Mouse (Mus musculus): ENCODE measurements around the gene Timeless.
"Not testable (repeated sequence)": the region's sequence is repeated elsewhere in the genome, so short reads cannot be mapped to it uniquely, and the experiment has no call there.

The Timeless gene

DNA sequence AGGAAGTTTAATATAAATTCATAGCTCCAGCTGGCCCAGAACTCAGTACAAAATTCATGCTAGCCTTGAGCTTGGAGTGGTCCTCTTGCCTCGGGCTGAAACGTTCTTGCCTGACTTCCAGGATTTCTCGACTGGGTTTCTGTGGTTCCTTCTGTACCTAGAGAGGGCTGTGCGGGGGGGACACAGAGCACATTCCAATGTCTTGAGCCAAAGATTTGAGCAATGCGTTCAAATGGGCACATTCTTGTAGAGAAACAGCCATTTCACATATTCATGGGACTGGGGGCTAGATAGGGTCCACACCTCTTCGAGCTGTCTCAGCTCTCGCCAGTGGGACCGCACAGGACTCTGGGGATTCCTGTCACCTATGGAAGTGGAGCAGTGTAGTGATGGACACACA lies 24.1 kb downstream of the Timeless start:
- no peak for DNase-seq (ENCODE audit: inconsistent ontology term)

DNA sequence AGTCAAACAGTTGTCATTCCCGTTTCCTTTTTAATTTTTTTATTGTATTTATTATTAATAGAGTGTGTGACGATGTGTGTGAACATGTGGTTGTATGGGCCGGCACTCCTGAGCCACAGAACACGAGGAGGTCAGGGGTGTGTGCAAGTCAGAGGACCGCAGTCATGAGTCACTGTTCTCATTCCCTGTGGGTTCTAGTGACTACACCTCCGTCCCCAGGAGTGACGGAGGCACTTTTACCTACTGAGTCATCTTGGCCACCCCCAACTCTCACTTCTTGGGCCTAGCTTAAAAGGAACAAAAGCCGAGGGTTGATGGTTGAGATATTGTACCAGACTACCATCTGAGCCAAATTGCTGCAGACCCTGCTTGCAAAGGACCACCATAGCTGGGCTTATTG lies 24.5 kb downstream of the Timeless start:
- DNase-seq (ENCODE audit: inconsistent ontology term) = no peak

DNA sequence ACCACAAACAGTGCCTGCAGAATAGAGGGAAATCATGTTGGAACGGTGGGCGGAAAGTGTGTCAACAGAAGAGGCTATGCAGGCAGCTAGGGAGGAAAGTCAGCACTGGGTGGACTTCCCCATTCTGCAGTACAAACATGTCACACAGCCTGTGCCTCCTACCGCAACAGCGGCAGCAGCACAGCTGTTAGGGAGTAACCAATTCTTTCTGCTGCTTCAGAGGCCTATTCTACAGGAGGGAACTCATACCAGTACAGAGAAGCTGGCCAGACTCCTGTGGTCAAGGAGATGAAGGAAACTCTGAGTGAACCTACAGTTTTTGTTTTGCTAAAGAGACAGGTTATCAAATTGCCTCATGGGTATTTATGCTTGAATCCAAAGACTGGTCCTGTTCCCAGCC lies 27.1 kb downstream of the Timeless start:
- DNase-seq (ENCODE audit: inconsistent ontology term) = no peak

DNA sequence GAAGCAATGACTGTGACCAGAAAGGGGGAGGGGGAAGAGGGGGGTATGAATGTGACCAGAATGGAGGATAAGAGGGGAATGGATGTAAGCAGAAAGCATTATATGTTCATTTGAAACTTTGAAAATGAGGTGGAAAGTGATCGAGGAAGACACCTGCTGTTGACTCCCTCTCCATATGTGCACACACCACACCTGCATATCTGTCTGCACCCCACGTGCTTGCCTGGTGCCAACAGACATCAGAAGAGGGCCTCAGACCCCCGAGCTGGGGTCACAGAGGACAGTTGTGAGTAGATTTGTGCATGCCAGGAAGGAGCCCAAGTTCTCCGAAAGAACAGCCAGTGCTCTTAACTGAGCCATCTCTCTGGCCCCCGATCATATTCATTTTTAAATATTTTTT lies 28.1 kb downstream of the Timeless start:
- DNase-seq (ENCODE audit: inconsistent ontology term) = no peak

DNA sequence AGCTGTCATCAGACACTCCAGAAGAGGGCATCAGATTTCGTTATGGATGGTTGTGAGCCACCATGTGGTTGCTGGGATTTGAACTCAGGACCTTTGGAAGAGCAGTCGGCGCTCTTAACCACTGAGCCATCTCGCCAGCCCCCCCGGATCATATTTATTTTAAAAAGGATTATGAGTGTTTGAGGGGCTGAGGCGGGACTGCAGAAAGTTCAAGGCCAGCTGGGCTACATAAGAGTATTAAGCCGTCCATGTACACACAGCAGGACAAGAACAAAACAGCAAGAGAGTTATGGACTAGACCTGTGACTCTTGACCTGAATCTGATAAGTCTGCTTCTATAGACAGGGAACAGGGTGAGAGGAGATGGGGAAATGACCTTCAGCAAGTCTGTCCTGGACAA lies 28.5 kb downstream of the Timeless start:
- DNase-seq (ENCODE audit: inconsistent ontology term) = not testable (repeated sequence)

DNA sequence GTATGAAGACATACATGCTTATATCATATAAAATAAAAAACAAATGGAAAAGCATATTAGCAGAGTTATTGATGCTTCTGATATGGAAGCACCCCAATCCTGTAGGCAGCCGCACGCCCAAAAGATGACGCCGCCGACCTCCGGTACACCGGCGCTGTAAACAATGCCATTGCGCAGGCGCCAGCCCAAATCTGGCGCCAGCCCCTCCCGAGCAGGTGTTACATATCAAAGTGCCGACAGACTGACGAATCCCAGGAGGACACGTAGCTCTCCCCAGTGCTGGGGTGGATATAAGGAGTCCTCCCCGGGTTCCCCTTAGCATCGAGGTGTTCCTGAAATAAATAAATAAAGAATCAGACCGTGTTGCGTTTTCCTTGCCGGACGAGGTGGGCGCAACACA lies 30.4 kb downstream of the Timeless start:
- DNase-seq (ENCODE audit: inconsistent ontology term) = no peak

DNA sequence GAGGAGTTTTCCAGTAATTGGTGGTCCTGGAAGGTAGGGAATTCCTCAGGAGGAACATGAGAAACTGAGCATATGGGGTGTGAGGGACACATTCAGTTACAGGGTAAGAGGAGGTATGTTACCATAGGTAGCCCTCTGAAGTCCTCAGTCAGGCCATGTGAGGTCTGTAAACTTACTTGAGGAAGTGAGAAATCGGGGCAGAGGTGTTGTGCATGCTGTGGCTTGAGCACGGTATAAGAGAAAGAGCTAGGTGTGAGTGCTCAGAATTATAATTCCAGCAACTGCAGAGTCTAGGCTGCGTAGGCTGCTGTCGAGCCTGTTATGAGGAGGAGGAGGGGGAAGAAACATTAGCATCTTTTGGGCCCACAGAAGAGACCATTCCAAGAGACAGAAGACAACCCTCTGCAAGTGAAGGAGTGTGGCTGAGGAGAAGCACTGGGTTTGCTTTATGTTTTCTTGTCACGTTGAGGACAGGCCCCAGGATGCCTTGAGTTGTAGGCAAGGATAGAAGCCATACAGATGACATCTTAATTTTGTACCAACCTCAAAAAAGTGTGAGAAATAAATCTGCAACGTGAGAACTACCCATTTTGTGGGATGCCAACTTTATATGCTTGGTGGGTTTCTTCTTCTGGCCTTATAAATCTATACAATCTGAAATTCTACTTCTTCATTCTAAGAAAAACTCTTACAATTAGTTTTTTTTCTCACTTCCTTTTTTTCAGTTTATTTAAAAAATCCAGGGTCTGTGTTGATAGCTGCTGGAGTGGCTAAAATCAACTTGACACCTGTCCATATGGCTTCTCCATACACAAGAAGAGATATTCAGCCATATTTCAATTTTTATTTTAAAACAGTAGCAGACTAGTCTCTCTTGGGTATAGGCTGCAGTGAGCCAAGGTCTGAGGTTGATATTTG lies 31.8 kb downstream of the Timeless start:
- no peak for DNase-seq (ENCODE audit: inconsistent ontology term)

DNA sequence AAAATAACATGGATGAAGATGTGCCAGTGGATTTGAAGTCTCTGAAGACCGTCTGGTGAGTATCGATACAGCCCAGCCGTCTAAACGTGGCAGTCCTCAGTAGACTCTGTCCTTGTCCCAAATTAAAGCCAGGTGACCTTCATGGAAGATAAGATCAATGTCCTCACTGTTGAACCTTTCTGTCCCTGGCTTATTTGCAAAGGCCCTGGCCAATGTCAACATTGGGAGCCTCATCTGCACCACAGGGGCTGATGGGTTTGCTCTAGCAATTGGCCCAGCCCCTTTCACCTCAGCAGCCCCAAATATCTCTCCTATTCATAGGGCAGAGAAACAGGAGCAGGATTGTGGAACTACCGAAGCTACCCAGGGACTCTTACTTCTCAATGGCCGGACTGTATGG lies 36.5 kb downstream of the Timeless start, which contains the start of gene Apof:
Gene Apof, plus strand, starts transcription at position 301 of the 400 bp plus-strand sequence.
- no peak for DNase-seq (ENCODE audit: inconsistent ontology term)

DNA sequence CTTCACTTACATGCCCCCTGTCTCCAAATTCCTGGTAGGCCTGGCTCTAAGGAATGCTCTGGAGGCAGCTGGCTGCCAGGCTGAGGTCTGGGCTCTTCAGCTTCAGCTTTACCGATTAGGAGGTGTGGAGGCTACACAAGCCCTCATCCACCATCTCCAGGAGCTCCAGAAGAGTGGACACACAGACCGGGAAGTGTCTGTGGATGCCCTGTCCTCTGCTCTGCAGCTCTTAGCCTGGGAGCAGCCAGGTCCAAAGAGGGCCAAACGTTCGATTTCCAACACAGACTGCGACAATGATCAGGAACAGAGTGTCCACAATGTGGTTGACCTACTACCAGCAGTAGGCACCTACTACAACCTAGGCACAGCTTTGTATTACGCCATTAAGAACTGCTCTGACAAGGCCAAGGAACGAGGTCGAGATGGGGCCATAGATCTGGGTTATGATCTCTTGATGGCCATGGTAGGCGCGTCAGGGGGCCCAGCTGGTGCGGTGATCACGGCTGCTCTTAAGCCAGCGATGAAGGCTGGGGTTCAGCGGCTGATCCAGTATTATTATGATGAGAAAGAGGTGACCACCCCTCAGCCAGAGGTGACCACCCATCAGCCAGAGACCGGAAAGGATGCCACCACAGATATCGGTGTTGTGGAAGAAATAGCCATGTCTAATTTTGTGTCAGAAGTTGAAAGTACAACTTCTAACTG lies 37.5 kb downstream of the Timeless start:
- no peak for DNase-seq (ENCODE audit: inconsistent ontology term)

DNA sequence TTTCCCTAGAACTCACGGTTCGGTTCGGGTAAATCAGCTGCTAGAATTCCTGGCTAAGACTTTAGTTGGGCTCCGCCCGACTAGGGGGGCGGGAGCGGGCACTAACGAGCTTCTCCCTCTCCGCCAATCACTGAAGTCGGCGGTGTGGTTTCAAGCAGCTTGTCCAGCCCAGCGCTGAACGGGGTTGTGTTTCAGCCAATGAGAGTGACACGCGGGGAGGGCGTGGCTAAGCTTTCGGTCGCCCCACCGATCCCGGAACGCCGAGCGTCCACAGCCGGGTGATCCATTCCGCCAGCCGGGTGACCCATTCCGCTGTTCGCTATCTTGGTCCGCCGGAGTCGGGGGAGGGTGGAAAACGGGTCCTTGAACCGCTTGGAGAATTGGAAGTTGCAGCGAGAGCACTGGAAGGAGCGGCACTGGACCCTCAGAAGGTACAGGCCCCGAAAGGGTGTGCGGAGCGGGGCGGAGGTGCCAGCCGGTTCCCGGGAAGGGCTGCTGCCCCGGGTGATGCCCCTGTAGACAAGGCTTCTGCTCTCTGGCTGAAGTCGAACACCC lies 38.5 kb downstream of the Timeless start, which contains the start of gene Stat2:
Gene Stat2, plus strand, starts transcription at position 273 of the 555 bp plus-strand sequence.
- peak; percentile 99 for DNase-seq (ENCODE audit: inconsistent ontology term)

DNA sequence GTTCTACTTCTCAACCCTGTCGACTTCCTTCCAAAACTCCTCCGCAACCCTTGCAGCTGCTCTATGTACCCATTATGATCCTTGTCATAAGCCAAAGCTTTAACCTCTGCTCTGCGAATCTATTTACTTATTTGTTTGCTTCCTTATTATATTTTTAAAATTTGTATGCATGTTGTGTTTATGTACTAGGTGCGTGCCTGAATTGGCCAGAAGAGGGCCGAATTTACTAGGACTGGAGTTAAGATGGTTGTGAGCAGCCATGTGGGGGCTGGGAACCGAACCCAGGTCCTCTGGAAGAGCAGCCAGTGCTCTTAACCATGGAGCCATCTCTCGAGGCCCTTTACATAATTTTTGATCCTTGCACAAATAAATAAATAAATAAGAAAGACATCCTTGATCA lies 39.0 kb downstream of the Timeless start:
- DNase-seq (ENCODE audit: inconsistent ontology term) = no peak

DNA sequence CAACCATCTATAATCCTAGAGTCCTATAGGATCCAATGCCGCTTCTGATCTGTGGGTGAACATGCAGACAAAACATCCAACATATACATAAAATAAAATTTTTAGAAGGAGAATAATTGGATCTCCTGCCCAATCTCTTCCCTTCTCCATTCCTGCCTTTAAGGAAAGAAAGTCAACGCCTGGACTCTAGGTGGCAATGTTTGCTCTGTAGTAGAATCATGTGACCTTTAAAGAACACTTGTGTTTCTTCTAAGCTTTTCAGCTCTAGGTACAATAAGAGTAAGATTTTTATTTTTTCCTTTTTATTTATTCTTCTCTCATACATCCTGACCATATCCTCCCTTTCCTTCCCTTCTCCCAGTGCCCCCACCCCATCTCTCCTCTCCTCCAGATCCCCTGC lies 40.0 kb downstream of the Timeless start:
- DNase-seq (ENCODE audit: inconsistent ontology term) = no peak

DNA sequence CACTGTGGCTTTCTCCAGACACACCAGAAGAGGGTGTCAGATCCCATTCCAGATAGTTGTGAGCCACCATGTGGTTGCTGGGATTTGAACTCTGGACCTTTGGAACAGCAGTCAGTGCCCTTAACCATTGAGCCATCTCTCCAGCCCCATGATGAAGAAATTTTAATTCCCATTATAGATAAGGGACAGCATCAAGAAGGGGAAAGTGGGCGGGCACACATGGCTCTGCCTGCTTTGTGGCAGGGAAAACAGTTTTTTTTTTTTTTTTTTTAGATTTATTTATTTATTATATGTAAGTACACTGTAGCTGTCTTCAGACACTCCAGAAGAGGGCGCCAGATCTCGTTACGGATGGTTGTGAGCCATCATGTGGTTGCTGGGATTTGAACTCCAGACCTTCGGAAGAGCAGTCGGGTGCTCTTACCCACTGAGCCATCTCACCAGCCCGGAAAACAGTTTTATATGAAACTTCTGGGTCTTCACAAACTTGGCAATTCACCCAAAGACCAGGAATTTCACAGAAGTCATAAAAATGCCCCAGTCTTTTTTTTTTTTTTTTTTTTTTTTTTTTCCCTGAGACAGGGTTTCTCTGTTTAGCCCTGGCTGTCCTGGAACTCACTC lies 41.1 kb downstream of the Timeless start:
- DNase-seq (ENCODE audit: inconsistent ontology term) = not testable (repeated sequence)

DNA sequence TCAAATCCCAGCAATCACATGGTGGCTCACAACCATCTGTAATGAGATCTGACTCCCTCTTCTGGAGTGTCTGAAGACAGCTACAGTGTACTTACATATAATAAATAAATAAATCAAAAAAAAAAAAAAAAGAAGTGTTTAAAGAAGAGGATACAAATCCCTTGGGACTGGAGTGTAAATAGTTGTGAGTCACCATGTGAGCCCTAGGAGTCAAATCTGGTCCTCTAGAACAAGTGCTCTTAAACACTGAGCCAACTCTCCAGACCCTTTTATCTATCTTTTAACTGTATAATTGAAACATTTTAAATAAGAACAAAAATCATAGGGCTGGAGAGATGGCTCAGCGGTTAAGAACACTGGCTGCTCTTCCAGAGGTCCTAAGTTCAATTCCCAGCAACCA lies 43.5 kb downstream of the Timeless start:
- not testable (repeated sequence) for DNase-seq (ENCODE audit: inconsistent ontology term)

DNA sequence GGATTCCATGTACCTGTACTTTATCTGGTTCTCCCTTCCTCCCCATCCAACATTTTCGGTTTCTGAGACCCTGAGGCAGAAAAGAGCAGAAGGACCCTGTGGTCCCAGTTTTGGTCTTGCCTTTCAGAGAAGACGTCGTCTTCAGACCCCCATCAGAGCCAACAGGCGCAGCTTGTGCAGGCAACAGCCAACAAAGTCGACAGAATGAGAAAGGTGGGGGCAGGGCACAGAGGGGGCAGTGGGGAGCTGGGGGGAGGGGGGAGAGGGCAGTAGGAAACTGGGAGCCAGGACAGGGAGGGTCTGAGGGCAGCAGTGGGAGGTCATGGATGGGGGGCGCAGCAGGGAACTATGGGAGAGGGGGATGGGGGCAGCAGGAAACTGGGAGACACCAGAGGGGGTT lies 46.3 kb downstream of the Timeless start:
- DNase-seq (ENCODE audit: inconsistent ontology term) = no peak

DNA sequence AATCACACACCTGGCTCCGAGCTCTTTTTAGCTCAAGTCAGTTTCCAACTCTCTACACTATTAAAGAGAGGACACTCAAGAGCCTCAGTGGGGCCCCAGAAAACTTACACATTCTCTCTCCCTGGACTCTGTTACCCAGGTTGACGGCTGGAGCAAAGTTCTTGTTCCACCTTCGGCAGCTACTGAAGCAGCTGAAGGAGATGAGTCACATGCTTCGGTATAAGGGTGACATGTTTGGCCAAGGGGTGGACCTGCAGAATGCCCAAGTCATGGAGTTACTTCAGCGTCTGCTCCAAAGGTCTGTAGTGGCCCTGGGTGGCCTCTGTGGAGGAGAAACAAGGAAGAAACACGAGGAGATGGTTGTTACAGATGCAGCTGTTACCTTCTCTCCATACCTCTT lies 49.1 kb downstream of the Timeless start:
- DNase-seq (ENCODE audit: inconsistent ontology term) = no peak

DNA sequence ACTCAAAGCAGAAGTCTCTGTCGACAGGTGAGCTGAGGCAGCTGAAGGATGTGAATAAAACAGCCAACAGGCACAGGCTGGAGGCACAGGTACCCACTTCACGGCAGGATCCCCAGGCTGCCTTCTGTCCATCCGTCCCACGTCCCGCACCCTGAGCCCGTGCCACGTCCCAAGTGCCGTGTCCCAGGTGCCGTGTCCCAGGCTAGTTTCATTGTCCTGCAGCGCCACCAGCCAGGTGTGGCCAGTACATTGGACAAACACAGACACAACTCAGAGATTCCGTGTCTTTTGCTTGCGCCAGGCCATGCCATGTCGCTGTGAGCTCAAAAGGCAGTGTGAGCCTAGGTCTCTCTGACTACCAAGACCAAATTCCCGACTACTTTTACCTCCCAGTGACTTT lies 49.8 kb downstream of the Timeless start:
- DNase-seq (ENCODE audit: inconsistent ontology term) = no peak

DNA sequence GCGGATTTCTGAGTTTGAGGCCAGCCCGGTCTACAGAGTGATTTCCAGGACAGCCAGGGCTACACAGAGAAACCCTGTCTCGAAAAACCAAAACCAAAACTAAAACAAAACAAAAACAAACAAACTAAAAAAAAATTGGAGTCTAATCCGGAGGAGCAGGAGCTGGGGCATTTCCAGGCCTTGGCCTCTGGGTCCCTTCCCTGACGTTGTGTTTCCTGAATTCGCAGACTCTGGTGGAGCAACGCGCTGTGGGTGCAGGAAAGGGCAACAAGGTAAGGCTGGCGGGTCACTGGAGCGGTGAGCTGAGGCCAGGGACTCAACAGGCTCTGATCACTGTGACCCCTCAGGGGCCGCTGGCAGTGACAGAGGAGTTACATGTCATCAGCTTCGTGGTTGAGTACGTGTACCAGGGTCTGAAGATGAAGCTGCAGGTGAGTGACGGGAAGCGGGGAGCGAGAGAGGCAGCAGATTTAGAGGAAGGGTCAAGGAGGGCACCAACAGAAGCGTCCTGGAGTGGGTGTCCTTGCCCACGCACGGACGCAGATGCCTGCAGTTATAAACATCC lies 51.1 kb downstream of the Timeless start:
- no peak for DNase-seq (ENCODE audit: inconsistent ontology term)

DNA sequence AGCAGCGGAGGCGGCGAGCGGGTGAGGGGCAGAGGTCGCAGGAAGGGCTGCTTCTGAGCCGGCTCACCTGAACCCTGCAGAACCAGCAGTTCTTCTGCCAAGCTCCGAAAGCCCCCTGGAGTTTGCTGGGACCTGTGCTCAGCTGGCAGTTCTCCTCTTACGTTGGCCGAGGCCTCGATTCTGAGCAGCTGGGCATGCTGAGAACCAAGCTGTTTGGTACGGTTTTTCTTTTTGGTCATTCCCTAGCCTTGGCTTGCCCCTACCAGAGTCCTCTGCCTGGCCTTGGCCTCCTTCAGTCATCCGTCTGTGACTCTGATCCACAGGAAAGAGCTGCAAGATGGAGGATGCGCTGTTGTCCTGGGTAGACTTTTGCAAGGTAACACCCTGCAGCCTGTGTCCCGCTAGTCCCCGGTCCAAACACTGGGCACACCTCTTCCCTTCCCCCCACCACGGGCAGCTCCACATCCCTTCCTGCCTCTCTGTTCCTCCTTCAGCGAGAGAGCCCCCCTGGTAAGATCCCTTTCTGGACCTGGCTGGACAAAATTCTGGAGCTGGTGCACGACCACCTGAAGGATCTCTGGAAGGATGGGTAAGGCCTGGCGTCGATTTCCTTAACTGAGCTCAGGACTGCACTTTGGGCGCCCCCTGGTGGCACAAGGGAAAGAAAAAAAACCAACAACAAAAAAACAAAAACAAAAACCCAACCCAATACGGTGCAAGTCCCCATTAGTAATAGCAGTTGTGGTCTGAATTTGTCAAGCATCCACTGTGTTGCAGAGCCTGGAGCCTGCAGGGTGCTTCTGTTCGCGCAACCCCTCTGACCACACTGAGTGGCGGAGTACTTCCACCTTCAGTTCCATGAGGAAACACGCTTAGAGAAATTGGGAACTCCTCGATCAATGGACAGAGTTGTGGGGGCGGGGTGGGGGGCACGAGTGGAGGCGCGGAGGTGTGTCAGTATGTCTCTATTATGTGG lies 52.0 kb downstream of the Timeless start:
- DNase-seq (ENCODE audit: inconsistent ontology term) = peak; percentile 65

DNA sequence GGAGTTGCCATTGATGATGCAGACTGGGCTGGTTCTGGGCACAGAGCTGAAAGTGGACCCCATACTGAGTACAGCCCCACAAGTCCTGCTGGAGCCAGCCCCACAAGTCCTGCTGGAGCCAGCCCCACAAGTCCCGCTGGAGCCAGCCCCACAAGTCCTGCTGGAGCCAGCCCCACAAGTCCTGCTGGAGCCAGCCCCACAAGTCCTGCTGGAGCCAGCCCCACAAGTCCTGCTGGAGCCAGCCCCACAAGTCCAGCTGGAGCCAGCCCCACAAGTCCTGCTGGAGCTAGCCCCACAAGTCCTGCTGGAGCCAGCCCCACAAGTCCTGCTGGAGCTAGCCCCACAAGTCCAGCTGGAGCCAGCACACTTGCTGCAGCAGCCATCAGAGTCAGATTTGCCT lies 58.7 kb downstream of the Timeless start:
- DNase-seq (ENCODE audit: inconsistent ontology term) = not testable (repeated sequence)
